ENCODE assay signal across 7 mouse cellular contexts in genomic region chr2:69802911-69803312, GRCm38 (mm10). TPM values are rescaled to one million over a fixed set of nuclear protein-coding genes. Genes with fewer than 3 reads are reported as not detected.
DNase-seq lines count a peak whose midpoint lies in the region; ATAC-seq and TF ChIP-seq lines count a peak whose summit lies in the region.

No protein-coding gene starts in this region.

- DNase-seq in CD4-positive, CD25-positive, alpha-beta regulatory T cell, adult 2 months (ENCODE audit: low read depth, low spot score), result peak; percentile 88
- DNase-seq in Muller cell, postnatal 12 days (ENCODE audit: inconsistent ontology term), result peak; percentile 39
- peak; percentile 52 for DNase-seq in cerebellum, adult 9-10 months
- DNase-seq in gastrocnemius, postnatal 4 days (ENCODE audit: low spot score in 2 of 2), result peak; percentile 55 to 66
- peak; percentile 56 to 76 for DNase-seq in kidney, adult 8-10 months

- H3K4me2 ChIP-seq in lung, embryonic 16.5 days (ENCODE audit: low read depth, low read length), result no peak overlapping the region

- H3K4me3 ChIP-seq in lung, embryonic 16.5 days (ENCODE audit: low read length), result no peak overlapping the region
- H3K4me3 ChIP-seq in small intestine, adult 2 months (ENCODE audit: low read depth, low read length), result peak overlapping the region; percentile 65

- peak; percentile 97 for TF ChIP-seq CTCF in small intestine, adult 2 months (IDR thresholded peaks at IDR 0.05; ENCODE audit: extremely low read depth, insufficient read length, insufficient replicate concordance, low read depth, low read length)

- 0 out of 2 replicates have a peak, but pooled peaks have one; percentile 30 for TF ChIP-seq POLR2A in small intestine, adult 2 months (IDR thresholded peaks at IDR 0.05; ENCODE audit: low read depth, low read length)

- H3K27ac ChIP-seq in lung, embryonic 16.5 days (ENCODE audit: low read length), result no peak overlapping the region
- no peak overlapping the region for H3K27ac ChIP-seq in small intestine, adult 2 months (ENCODE audit: insufficient read depth, low read depth, low read length)

- H3K4me1 ChIP-seq in lung, embryonic 16.5 days (replicated peaks; ENCODE audit: control insufficient read depth, insufficient read depth, low read length), result no peaks in the 10 kb centered on the region
- H3K4me1 ChIP-seq in small intestine, adult 2 months (ENCODE audit: control insufficient read depth, insufficient read depth, insufficient read length, low read length), result peaks cover 4% of the 10 kb centered on the region

- H3K36me3 ChIP-seq in lung, embryonic 16.5 days (ENCODE audit: control insufficient read depth, insufficient read depth, low read length), result no peaks in the 10 kb centered on the region
- H3K36me3 ChIP-seq in small intestine, adult 2 months (ENCODE audit: control insufficient read depth, insufficient read depth, low read length), result no peaks in the 10 kb centered on the region

- no peaks in the 10 kb centered on the region for H3K27me3 ChIP-seq in lung, embryonic 16.5 days (ENCODE audit: control insufficient read depth, insufficient read depth, low read depth, low read length)
- H3K27me3 ChIP-seq in small intestine, adult 2 months (ENCODE audit: control insufficient read depth, insufficient read depth, low read length), result no peaks in the 10 kb centered on the region

- peak; percentile 78 for ATAC-seq in lung, embryonic 16.5 days (ENCODE audit: low read depth)

- WGBS in lung, embryonic 16.5 days, result 58% methylated on average over 5 of the region's 5 CpGs
- WGBS in small intestine, adult 2 months, result 24% methylated on average over 5 of the region's 5 CpGs

- H3K9ac ChIP-seq in lung, embryonic 16.5 days (ENCODE audit: low read length), result 0 out of 2 replicates have a peak overlapping the region, but pooled peaks have one; percentile 15

- H3K9me3 ChIP-seq in lung, embryonic 16.5 days (ENCODE audit: control insufficient read depth, low read length), result no peaks in the 10 kb centered on the region

RNA-seq across cellular contexts. Expression of gene Phospho2, which starts 13.5 kb away (rescaled TPM):
- total RNA-seq in gastrocnemius, postnatal 4 days (2021), result 10 to 100 TPM in 1 of 2 experiments, 1 to 10 TPM in 1; 9.5 to 14.0 TPM
- 21.3 and 21.9 TPM in 2 replicates for polyA plus RNA-seq in lung, embryonic 16.5 days (2015; fragmentation: Nextera tagmentation; extraction: Ambion mirVana)
- polyA plus RNA-seq in small intestine, adult 2 months (2012; rRNA removed), result 77.7 and 94.4 TPM in 2 replicates

RNA-seq across cellular contexts. Expression of gene Ccdc173, which starts 13.5 kb away (rescaled TPM):
- under 1 TPM; 0.83 to 0.88 TPM for total RNA-seq in gastrocnemius, postnatal 4 days (2021)
- polyA plus RNA-seq in lung, embryonic 16.5 days (2015; fragmentation: Nextera tagmentation; extraction: Ambion mirVana), result 3.0 and 3.4 TPM in 2 replicates
- polyA plus RNA-seq in small intestine, adult 2 months (2012; rRNA removed), result not detected in 2 replicates

RNA-seq across cellular contexts. Expression of gene Klhl23, which starts 18.8 kb away (rescaled TPM):
- 10 to 100 TPM; 27.1 to 30.4 TPM for total RNA-seq in gastrocnemius, postnatal 4 days (2021)
- 39.6 and 43.1 TPM in 2 replicates for polyA plus RNA-seq in lung, embryonic 16.5 days (2015; fragmentation: Nextera tagmentation; extraction: Ambion mirVana)
- polyA plus RNA-seq in small intestine, adult 2 months (2012; rRNA removed), result 1.9 and 2.7 TPM in 2 replicates

RNA-seq across cellular contexts. Expression of gene Ssb, which starts 58.5 kb away (rescaled TPM):
- total RNA-seq in gastrocnemius, postnatal 4 days (2021), result 100 to 1,000 TPM; 123 to 143 TPM
- 254 and 292 TPM in 2 replicates for polyA plus RNA-seq in lung, embryonic 16.5 days (2015; fragmentation: Nextera tagmentation; extraction: Ambion mirVana)
- 0.28 and 0.36 TPM in 2 replicates for polyA plus RNA-seq in small intestine, adult 2 months (2012; rRNA removed)

Comparison
In these comparisons a context has a peak if more than half of its experiments do, and no peak if none do; other contexts are left out.
1. RNA of gene Klhl23, which starts 18.8 kb away (polyA plus RNA-seq): 39.6 to 43.1 TPM in lung, embryonic 16.5 days; 1.9 to 2.7 TPM in small intestine, adult 2 months; every median in the first group is over 10 times any median in the second.
2. Peak in every context shown above with its lines, with median percentiles within 50 percentile points of each other: DNase-seq.